Mouse (Mus musculus) heart, embryonic 16.5 days (tissue): ENCODE results near the gene 9130230L23Rik. TPM values are rescaled to one million over a fixed set of nuclear protein-coding genes. Genes with fewer than 3 reads are reported as not detected.

Experiments
- ATAC-seq: fragments of 200-750 bp; cut with Nextera tagmentation; replicated peaks from 2 replicates; pipeline ENCODE4 v1.8.0; 2017; ENCODE audit warnings: moderate number of reproducible peaks; ENCODE audit not compliant: insufficient read depth, low FRiP score; ENCODE audit errors: extremely low read depth
- H3K27ac ChIP-seq: fragments of 300-500 bp; sonication (generic); 2 replicates; pipeline ENCODE4 v1.5.1; 2014; ENCODE audit warnings: mild to moderate bottlenecking, low read length, control low read depth, moderate library complexity
- H3K27me3 ChIP-seq: fragments of 300-500 bp; sonication (generic); 2 replicates; pipeline ENCODE4 v1.6.1; 2014; ENCODE audit warnings: low read length, mixed read lengths; ENCODE audit not compliant: control insufficient read depth, insufficient read depth
- H3K36me3 ChIP-seq: fragments of 300-500 bp; sonication (generic); 2 replicates; pipeline ENCODE4 v1.6.1; 2014; ENCODE audit not compliant: control insufficient read depth, insufficient read depth
- H3K4me1 ChIP-seq: fragments of 300-500 bp; sonication (generic); 2 replicates; pipeline ENCODE4 v1.6.1; 2014; ENCODE audit warnings: low read length, mixed read lengths; ENCODE audit not compliant: control insufficient read depth, insufficient read depth
- H3K4me2 ChIP-seq: fragments of 300-500 bp; sonication (generic); 2 replicates; pipeline ENCODE4 v1.6.1; 2014; ENCODE audit warnings: low read depth, mild to moderate bottlenecking, control low read depth, low read length
- H3K4me3 ChIP-seq: fragments of 300-500 bp; sonication (generic); 2 replicates; pipeline ENCODE4 v1.5.1; 2014; ENCODE audit warnings: mild to moderate bottlenecking, control low read depth, low read length
- H3K9ac ChIP-seq: fragments of 300-500 bp; sonication (generic); 2 replicates; pipeline ENCODE4 v1.6.1; 2014; ENCODE audit warnings: low read length, control low read depth
- H3K9me3 ChIP-seq: fragments of 300-500 bp; sonication (generic); replicated peaks from 2 replicates; pipeline ENCODE4 v1.6.1; 2016; ENCODE audit warnings: low read length; ENCODE audit not compliant: control insufficient read depth
- WGBS: fragments of 180-500 bp; shearing (Covaris S2); extraction: QIAGEN DNeasy Blood & Tissue Kit; methylation state at CpG from one replicate; pipeline ENCODE4 v1.1.7; 2014; 5-methylcytosine and 5-hydroxymethylcytosine counted together
- polyA plus RNA-seq: library from polyadenylated mRNA; unstranded; fragments of >200 nt; fragmentation: Nextera tagmentation; extraction: Ambion mirVana; gene quantifications from 2 replicates; pipeline ENCODE4 v1.2.1, GENCODE M21; 2015

The 9130230L23Rik gene
- polyA plus RNA-seq, 1 experiment from 2014 or later: 0.22 TPM

DNA sequence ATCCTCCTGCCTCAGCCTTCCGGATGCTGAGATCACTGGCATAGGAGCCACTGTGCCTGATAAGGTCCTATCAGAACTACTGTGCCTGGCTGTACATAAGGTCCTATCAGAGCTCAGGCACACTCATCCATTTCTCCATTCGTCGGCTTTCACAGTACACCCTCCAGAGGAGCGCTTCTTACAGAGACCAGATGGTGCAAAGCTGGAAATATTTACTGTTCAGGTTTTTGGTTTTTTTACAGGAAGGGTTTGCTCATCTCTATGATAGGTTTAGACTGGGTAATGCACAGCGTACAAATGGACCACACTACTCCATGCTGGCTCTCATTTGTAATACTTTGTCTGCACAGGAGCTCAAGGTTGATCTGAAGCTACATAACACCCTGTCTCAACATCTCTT lies 40.8 kb downstream of the 9130230L23Rik start:
- Histone ChIP-seq H3K4me1 (no peaks in the 10 kb centered on the region), H3K4me2 (no peak overlapping the region), H3K27me3 (no peaks in the 10 kb centered on the region), H3K9ac (no peak overlapping the region), H3K4me3 (no peak overlapping the region), H3K9me3 (no peaks in the 10 kb centered on the region), H3K27ac (no peak overlapping the region), H3K36me3 (no peaks in the 10 kb centered on the region)
- WGBS: 83% methylated on average over 5 of the region's 5 CpGs
- ATAC-seq: no peak

DNA sequence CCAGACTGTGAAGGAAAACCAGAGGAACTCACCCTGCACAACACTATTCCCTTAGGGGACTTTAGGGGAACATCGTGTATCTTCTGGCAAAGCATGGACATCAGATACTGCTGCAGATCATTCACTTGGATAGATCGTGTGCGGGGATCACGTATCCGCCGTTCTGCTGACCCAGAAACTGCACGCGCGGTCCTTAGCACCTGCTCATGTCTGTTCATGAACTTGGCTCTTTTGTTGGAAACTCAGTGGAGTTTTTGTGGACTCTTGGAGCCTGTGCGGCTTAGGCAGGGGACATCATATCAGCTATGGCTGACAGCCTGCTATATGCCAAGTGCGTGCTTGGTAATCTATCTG lies 43.5 kb downstream of the 9130230L23Rik start:
- Histone ChIP-seq H3K27ac (no peak overlapping the region), H3K4me1 (peaks cover 2% of the 10 kb centered on the region; the same call in 1 of the 2 replicates), H3K9ac (no peak overlapping the region), H3K9me3 (no peaks in the 10 kb centered on the region), H3K4me2 (no peak overlapping the region), H3K4me3 (no peak overlapping the region), H3K27me3 (no peaks in the 10 kb centered on the region), H3K36me3 (no peaks in the 10 kb centered on the region)
- no peak for ATAC-seq
- 84% methylated on average over 11 of the region's 11 CpGs for WGBS

GRCm38 (mm10) chr5:65959893-65960596 lies 44.0 kb downstream of the 9130230L23Rik start:
- no peak overlapping the region for H3K4me3 ChIP-seq
- peaks cover 7% of the 10 kb centered on the region for H3K4me1 ChIP-seq
- H3K4me2 ChIP-seq: no peak overlapping the region
- H3K36me3 ChIP-seq: no peaks in the 10 kb centered on the region
- no peak overlapping the region for H3K27ac ChIP-seq
- no peaks in the 10 kb centered on the region for H3K27me3 ChIP-seq
- H3K9me3 ChIP-seq: no peaks in the 10 kb centered on the region
- ATAC-seq: no peak
- 66% methylated on average over 5 of the region's 5 CpGs for WGBS
- no peak overlapping the region for H3K9ac ChIP-seq

GRCm38 (mm10) chr5:65958597-65958996 lies 45.5 kb downstream of the 9130230L23Rik start:
- 4% methylated on average over 4 of the region's 4 CpGs for WGBS
- H3K9ac ChIP-seq: no peak overlapping the region
- no peak overlapping the region for H3K4me2 ChIP-seq
- H3K36me3 ChIP-seq: no peaks in the 10 kb centered on the region
- no peak overlapping the region for H3K27ac ChIP-seq
- H3K27me3 ChIP-seq: no peaks in the 10 kb centered on the region
- no peak for ATAC-seq
- no peaks in the 10 kb centered on the region for H3K9me3 ChIP-seq
- H3K4me1 ChIP-seq: peaks cover 7% of the 10 kb centered on the region
- no peak overlapping the region for H3K4me3 ChIP-seq

DNA sequence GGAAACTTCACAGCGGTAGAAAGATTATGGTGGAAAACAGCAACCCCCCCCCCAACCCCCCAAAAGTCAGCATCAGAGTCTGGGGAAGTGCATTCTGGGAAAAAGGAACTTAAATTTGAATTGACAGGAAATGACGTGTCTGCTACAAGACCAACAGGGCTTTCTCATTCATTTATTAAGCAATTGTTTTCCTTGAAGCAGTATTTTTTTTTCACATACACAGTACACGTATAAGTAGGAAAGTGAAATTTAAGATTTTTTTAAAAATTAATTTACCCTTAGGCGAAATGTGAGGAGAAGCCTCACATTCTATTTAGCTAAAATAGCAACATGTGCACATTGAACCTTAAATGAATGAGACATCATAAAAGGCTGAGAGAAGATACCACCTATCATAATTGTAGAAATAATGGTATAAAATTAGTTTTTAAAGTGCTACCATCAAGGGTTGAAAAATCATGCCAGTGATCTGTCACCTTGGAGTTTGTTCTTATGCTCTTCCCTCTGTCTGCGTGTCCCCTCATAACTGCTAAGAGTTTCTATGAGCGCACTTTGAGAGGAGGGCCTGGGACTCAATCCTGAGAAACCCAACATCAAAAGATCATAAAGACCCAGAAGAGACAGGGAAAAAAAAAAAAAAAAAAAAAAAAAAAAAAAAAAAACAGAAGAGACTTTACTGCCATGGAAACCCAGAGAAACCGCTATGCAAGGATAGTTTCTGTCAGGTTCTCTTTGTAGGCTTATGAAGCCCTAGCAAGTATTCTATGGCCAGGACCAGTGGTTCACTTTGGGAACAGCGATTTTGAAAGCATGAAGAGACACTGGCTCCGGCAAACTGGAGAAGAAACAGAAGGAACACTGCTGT lies 47.7 kb downstream of the 9130230L23Rik start:
- 79% methylated on average over 9 of the region's 9 CpGs for WGBS
- Histone ChIP-seq H3K4me3 (peak overlapping the region; percentile 47), H3K36me3 (no peaks in the 10 kb centered on the region), H3K9me3 (no peaks in the 10 kb centered on the region), H3K9ac (peak overlapping the region; percentile 28; the same call in 1 of the 2 replicates), H3K27me3 (no peaks in the 10 kb centered on the region), H3K4me1 (peaks cover 7% of the 10 kb centered on the region), H3K4me2 (peak overlapping the region; percentile 63), H3K27ac (0 out of 2 replicates have a peak overlapping the region, but pooled peaks have one; percentile 7)
- ATAC-seq: no peak

GRCm38 (mm10) chr5:65955343-65956143 lies 48.5 kb downstream of the 9130230L23Rik start:
- peak; percentile 68 for ATAC-seq
- H3K4me2 ChIP-seq: peak overlapping the region; percentile 63
- H3K9me3 ChIP-seq: no peaks in the 10 kb centered on the region
- H3K4me1 ChIP-seq: peaks cover 7% of the 10 kb centered on the region
- H3K4me3 ChIP-seq: peak overlapping the region; percentile 47
- no peaks in the 10 kb centered on the region for H3K36me3 ChIP-seq
- H3K27me3 ChIP-seq: no peaks in the 10 kb centered on the region
- 27% methylated on average over 23 of the region's 23 CpGs for WGBS
- peak overlapping the region; percentile 52 for H3K27ac ChIP-seq
- peak overlapping the region; percentile 32 for H3K9ac ChIP-seq

GRCm38 (mm10) chr5:65954130-65955080 lies 49.7 kb downstream of the 9130230L23Rik start:
- whole genome bisulfite sequencing: 88% methylated on average over 16 of the region's 16 CpGs
- Histone ChIP-seq H3K4me3 (no peak overlapping the region; the same call in 1 of the 2 replicates), H3K4me1 (peaks cover 7% of the 10 kb centered on the region), H3K27me3 (no peaks in the 10 kb centered on the region), H3K36me3 (no peaks in the 10 kb centered on the region), H3K9ac (no peak overlapping the region), H3K9me3 (no peaks in the 10 kb centered on the region), H3K27ac (no peak overlapping the region), H3K4me2 (peak overlapping the region; percentile 63)
- no peak for ATAC-seq

DNA sequence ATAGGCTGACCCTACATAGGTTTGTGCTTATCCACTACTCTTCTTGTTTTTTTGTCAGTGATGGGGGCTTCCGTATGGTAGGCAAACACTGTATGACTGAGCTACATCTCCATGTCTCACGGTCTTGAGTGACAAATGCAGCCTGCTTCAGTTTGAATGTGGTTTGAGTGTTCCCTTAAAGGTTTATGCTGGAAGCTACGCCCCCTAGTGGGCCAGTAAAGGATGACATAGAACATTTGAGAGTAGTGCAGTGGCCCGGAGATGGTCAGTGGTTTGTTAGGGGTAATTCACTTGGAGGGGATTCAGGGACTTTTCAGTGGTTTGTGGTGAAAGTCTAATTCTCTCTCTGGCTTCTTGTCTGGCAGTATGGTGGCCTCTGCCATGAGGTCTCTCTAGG lies 52.6 kb downstream of the 9130230L23Rik start:
- no peak overlapping the region for H3K9ac ChIP-seq
- no peaks in the 10 kb centered on the region for H3K9me3 ChIP-seq
- H3K36me3 ChIP-seq: no peaks in the 10 kb centered on the region
- H3K4me3 ChIP-seq: no peak overlapping the region
- H3K27me3 ChIP-seq: no peaks in the 10 kb centered on the region
- no peak for ATAC-seq
- no peak overlapping the region for H3K27ac ChIP-seq
- peaks cover 7% of the 10 kb centered on the region for H3K4me1 ChIP-seq
- H3K4me2 ChIP-seq: no peak overlapping the region
- 71% methylated on average over 4 of the region's 4 CpGs for WGBS
